Mouse (Mus musculus): ENCODE data around the gene Chsy1.

DNA sequence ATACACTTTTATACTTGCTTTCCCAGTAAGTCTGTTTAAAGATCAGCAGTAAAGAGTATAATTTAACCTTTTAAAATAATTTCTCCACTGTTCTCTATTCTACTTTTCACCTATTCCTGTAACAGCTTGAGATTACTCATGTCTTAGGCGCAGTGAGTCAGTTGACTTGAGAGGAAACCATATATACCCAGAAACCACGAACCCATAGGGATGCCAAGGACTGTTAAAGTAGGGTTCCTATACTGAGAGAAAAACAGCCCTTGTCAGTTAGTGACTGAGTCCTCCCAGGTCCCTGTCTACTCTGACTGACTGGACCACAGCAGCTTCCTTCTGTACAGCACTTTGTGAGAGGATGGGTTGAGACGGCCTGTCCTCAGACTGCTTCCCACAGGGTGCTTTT is 8.7 kb downstream of the Chsy1 start:
- TF ChIP-seq CTCF (conservative IDR thresholded peaks at IDR 0.05; ENCODE audit: insufficient read depth, insufficient read length, low read depth, low read length) (no peak), POLR2A (IDR thresholded peaks at IDR 0.05; ENCODE audit: low read depth, low read length) (no peak)

All from kidney, adult 2 months (tissue).